Mouse (Mus musculus) right cerebral cortex, postnatal 10 days (tissue): Measurements from ENCODE around the gene Igf1r.

Experiments used
- DNase-seq, 2 experiments: peaks; one replicate each; pipeline ENCODE4 v3.0.0; 2021; ENCODE audit warnings: low spot score in 2 of 2

Igf1r gene

DNA sequence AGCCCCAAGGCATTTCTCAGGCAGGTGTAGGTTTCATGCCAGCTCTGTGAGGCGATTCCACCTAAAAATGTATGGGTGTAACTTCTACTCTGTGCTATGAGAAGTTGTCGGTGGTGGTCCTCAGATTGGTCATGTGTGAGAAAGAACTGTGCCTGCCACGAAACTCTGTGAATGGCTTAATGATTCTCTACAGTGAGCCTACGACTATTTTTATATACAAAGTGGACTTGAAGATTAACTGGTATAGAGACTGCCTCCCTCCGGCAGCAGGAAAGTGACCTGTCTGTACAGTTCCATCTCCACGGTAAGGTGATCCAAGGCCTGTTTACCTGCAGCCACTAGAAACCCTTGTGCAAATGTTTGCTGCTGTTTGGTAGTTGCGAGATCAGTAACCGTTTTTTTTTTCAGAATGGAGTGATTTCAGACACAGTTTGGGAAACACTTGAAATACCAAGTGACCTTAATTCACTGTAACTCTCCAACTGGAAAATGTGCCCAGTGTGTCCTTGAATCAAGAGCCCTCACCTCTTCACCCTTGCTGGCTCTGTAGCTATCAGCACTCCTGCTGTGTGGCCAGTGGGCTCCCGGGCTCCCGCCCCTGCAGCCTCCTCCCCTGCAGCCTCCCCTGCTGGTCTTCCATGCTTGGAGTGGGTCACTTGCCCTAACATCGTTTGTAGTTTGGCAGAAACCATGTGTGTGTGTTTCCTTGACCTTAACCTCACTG, 127.7 kb downstream of the Igf1r start:
- DNase-seq, result no peak

DNA sequence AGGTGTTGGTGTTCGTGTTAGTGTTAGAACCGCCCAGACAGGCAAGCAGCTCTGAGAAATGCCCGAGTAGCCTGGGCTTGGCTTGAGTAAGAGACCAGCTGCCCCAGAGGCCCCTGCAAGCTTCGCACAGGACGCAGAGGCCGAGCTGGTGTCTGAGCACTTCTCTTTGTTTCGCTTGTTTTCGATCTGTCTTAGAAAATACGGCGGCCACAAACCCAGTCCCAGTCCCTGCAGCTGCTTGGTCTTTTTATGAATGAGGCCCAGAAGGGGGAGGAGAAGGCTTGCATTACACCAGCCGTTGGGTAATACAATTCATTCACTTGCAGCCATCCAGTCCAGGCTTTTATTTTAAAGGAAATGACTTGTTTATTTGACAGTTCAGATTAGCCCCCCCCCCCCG, 132.7 kb downstream of the Igf1r start:
- DNase-seq, result peak; percentile 72 to 79

DNA sequence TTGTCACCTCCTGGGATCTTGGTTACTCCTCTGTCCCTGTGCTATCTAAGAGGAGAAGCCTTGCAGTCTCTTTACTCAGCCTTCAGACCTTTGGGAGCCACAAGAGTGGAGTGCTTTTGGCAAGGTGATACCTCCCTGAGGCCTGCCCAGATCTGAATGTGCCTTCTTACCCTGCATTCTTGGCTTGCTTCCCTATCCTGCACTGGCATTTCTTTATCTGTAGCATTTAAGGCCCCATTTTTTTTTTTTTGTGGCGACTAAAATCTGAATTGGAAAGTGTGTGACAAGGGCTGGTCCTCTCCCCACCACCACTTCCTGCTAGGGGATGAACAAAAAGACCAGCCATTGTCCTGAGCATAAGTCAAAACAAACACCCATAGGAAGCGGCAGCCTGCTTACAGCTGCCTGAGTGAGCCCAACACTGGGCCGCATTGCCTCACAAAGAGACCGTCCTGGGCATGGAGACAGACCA, 133.3 kb downstream of the Igf1r start:
- no peak for DNase-seq

DNA sequence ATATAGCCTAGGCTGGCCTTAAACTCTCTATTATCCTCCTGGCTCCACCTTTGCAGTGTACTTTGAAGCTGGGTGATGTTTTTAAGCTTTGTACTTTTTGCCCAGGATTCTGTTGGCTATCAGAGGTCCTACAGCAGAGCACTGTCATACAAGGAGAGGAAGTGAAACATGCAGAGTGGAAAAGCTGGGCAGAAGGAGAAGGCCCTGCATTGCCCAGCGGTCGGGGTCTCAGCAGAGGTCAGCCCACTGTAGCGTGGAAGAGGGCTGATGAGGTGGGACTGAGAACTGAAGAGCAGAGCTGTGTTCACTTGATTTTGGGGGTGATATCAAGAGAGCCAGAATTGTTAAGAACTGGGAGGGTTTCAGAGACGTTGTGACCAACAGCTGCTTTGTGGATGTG, 134.9 kb downstream of the Igf1r start:
- no peak for DNase-seq

DNA sequence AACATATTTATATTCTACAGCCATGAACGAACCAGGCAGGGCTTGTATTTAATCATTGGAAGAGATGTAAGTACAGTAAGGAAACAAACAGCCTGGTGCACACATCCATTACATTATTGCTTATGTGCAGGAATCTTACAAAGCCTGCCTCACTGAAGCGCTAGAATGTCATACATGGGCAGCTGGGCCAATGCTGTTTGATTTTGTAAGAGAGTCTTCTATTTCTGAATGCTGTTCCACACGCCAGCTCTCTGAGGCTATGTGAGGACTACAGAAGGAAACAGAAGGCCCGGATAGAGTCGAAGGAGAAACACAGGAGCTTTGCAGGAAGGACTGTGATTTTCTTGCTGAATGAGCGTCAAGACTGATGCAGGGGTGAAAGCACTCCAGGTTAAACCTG, 136.2 kb downstream of the Igf1r start:
- peak; percentile 79 to 89 for DNase-seq

DNA sequence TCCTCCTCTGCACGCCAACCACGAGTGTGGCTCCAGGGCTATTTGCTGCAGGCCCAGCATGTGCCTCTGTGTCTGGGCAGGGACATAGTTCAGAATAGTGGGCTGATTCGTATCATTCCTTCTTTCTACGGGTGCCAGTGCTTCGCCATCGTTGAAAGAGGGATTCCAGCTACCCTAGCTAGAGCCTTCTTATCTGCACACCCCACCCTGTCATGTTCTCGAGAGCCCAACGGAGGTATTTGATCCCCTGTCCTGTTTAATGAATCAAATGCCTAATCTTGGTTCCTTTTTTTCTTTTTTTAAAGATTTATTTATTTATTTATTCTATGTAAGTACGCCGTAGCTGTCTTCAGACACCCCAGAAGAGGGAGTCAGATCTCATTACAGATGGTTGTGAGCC, 137.1 kb downstream of the Igf1r start:
- DNase-seq, result no peak

DNA sequence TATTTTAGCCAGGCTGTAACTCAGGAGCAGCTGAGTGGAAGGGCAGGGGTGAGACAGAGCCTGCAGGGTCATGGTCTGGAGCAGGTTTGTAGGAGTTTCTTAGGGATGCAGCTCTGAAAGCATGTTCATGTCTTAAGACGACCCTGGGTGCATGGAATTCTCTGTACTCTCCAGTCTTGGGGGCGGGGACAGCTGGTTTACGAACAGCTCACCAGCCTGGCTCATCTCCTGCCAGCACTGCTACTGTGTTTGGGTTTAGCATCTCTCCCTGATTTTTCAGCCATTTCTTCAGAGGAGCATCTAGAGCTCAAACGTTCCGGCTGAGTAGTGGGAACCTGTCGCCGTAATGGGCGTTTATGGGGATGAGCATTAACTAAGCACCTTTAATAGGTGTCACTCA, 137.9 kb downstream of the Igf1r start:
- DNase-seq, result peak; percentile 60 to 74

DNA sequence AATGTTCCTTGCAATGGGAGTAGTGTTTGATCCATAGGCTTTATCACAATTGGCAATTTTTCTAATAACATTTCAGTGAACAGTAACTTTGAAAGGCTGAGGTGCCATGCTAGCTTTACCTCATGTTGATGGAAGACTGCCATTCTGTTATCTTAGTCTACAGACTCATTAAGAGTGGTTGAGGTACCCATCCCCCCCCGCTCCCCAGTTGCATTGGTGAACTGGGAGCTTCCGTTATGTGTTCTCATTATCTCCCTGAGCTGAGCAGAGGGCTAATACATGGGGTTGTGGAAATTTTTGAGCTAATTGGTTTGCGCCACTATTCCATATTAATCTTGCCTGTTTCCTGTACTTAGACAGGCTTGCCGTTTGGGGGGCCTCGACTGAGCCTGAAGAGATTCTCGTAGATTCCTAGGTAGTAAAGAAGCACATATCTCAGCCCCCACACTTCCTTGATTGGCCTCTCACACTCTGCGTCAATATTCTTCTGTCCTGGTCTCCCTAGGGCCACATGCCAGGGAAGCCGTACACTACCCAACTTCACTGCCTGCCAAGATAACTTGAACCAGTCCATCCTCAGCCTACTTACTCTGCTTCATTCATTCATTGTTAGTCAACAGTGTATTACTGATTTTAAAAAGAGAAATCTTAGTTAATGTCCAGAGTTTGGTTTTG, 139.8 kb downstream of the Igf1r start:
- DNase-seq, result no peak

DNA sequence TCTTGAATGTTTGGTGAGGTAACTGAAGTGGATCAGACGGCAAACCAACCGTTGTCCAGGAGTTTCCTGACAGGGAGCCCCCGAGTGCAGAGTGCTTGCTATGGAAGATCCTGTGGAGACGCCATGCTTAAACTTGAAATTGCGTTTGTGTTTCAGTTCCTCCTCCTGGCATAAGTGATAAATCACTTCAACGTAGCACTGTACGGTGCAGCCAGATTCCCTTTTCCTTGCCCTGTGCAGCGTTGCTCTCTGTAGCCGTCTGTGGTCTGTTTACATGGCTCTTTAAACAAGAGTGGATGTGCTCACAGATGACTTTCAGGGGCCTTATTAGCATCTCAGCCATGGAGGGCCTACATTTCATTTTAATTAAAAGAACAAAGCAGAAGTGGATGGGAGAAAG, 141.2 kb downstream of the Igf1r start:
- DNase-seq, result no peak

DNA sequence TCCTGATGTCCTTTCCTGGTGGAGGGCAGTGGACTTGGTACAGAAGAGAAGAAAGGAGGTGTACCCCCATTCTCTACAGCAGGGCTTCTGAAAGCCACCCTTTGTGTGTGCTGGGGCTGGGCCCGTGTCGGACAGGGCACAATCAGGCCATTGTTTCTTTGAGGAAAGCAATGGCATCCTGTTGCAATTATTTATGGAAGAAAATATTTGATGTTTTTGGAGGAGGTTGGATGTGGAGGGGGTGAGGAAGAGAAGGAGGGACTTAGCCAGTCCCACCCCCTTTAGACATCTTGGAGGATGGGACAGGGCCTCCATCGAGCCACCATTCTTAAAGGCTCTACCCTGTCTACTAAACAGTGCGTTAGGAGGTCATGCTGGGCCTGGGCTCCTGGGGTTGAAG, 142.9 kb downstream of the Igf1r start:
- DNase-seq, result no peak

DNA sequence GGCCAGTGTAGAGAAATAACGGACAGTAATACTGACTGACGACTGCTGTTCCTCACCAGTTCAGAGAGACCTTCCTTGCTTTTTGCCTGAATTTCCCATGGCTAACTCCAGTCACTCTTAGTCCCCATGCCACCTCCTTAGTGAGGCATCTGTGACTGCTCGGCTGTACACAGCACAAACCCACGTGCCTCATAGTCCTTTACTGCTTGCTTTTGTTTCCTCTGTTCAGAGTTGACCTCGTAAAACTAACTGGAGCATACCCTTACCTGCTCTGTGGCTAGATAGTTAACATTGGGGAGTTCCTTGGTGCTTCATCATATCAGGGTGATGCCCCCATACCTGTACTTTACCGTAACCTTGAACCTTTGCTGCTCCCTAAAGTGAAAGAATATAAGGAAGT, 143.8 kb downstream of the Igf1r start:
- no peak for DNase-seq

DNA sequence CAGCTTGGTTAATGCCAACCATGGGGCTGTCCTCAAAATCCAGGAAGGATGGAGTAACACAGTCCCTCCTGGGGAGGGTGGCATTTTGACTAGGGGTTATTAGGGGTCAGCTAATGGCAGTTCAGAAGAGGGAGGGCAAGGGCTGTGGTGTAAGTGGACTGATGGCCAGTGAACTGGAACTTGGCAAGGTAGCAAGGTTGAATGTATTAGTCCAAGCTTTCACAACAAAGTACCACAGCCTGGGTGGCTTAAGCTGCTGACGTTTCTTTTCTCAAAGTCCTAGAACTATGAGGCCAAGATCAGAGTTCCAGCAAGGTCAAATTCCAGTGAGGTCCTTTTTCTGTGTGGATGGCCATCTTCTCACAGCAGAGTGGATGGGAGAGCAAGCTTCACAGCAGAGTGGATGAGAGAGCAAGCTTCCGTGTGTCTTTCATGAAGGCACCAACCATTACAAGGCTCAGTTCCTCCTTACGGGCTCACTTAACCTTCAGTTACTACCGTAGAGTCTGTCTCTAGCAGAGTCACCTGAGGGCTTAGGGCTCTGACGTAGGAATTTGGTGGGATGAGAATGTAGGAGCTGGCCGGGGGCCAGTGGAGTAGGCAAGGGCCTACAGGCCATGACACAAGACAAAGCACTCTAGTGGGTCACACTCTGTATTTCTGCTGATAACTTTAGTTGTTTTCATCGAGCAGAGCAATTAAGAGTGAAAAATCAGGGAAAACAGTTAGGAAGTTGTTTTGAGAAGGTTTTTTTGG, 144.6 kb downstream of the Igf1r start:
- DNase-seq, result no peak

DNA sequence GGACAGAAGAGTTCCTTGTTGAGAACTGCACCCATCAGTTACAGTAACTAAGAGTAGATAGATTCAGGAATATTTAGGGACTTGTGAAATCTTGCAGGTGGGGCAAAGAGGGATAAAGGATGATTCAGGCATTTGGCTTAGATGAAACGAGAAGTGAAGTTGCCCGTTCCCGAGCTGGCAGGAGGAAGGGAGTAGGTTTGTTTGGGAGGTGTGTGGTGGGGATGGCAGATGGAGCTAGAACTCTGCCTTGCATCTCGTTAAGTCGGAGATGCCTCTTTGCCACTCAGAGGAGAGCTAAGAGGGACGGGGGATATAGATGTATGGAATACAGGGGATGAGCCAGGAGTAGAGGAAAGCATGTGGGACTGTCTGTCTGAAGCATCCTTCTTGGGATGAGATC, 145.5 kb downstream of the Igf1r start:
- peak; percentile 48 to 63 for DNase-seq

DNA sequence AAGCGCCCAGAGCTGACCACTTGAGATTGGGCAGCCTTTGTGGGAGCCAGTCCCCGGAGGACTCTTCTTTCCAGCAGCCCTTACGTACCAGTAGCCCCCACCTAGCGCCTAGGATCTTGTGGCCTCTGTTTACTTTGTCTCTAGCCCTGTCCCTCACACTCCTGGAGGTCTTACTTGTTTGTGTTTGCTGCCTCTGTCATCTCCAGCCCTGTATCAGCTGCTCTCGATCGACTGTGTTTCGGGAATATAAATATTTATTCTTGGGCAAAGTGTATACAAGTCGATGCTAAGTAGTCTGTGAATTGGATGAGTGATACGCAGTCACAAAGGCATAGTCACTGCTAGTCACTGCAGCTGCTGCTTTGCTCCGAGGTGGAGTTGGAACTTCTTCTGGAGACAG, 147.8 kb downstream of the Igf1r start:
- no peak for DNase-seq

DNA sequence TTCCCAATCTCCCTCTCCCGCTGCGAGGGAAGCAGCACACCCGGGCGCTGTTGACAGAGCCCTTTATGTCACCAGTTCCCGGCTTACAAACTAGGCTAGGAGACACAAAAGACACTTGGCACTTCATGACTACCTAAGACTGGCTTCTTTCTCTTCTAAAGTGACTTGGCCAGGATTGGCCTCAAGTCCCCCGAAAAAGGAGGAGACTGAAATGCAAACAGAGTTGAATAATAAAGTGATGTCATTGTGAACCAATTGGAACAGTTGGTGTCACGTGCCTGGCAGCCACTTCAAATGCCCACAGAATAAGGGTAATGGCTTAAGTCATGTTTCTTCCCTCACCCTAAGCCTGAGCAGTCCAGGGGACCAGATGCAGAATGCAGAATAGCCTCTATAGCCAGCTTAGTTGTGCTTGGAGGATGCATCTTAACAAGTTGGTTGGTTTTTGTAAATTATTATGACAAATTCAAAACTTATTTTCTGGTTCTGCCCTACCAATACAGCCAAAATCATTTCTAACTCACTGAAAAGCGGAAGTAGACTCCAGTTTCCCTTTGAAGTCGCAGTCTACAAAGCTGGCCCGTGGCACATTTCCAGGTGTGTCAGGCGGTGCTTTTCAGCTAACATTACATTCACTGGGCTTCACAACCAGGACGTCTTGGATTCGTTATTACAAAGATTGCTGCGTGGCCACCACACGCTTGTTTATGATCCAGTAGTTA, 150.0 kb downstream of the Igf1r start:
- peak; percentile 76 to 85 for DNase-seq

DNA sequence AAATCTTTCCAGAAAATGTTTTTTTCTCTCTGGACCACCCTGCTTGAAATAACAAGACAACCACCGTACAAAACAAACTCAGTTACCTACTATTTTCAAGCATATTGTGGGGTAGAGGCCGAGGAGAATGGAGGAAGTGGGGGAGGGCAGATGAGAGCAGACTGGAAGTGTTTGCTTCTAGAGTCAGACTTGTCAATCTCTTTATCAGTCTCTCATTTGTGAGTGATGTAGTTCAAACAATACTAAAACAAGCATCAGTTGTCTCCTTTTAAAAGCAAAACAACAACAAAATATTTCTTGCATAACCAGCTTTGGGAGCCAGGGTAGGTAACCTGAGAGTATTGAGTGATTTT, 150.5 kb downstream of the Igf1r start:
- DNase-seq, result no peak

DNA sequence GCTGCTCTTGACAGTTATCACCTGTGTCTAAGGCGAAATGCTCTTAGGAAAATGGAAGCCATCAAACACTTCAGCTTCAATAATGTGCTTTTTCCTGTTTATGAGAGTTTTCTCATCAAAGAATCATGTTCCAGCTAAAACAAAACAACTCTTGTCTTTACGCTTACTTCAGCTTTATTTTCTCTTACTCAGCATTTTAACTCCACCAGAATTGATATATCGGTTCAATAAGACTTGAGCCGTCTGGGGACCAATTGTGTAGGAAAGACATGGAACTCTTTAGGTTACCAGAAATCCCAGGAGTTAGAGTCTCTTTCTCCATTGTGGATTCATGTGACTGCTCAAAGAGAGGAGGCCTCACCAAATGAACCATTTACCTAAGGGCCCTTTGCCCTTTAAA, 158.9 kb downstream of the Igf1r start:
- no peak for DNase-seq

DNA sequence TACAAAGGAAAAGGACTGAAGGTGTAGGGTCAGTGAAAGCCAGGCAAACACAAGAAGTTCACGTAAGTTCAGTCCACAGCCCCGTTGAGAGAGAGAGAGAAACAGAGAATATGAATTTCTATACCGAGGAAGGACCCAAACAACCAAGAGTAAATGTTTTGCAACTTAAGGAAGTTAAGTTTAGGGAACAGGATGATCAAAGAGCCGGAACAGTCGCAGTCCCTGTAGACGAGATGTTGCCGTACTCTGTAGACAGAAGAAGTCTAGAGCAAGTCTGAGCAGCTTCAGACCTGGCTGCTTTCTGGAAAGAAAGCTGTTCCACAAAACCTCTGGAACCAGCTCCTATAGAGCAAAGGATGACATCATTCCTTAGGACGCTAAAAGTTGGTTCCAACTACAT, 160.0 kb downstream of the Igf1r start:
- DNase-seq, result no peak

DNA sequence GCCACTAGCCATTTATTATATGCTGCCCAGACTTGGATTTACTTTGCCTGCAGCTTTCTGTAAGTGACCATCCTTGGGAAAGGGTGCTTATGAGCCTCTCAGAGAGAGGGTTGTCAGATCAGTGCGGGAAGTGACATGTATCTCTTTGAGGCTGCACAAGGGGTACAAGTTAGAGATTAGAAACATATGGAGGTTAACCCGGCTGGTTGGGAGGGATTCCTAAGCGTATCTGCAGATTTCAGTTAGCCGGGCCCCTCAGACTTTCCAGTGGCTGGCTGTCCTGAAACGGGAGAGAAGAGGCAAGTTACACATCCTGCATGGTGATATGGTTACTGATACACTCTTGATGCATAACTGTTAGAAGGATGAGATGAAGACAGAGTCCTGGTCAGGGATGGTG, 161.7 kb downstream of the Igf1r start:
- DNase-seq, result no peak

DNA sequence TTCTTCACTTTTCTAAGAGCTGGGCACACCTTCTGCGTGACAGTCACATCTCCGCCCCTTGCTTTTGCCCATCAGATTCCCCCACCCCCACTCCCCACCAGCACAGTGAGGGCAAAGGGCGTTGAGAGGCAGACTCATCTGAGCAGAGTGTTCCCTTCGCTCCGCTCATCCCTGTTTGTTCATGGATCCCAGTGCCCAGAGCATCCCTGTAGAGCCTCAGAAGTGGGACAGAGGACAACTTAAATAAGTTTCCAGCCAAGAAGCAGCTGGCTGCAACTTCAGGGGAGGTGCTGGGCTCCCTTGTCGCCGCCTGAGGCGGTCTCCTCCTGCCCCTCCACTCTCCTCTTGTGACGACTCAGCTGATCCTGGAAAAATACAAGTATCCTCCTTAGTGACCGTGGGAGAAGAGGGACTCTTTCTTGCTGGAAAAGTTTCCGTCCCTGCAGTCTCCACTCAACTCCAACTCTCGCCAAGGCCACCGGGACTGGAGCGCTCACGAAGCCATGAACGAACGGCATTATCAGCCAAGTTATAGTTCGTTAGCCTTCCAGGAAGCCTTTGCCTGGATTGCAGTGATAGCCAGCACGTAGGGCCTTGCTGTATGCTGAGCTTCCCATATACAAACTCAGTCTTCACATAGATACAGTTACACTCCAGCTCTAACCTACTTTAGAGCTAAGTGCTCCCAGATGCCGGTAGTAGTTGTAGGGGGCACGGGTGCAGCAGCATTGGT, 162.5 kb downstream of the Igf1r start:
- DNase-seq, result no peak

DNA sequence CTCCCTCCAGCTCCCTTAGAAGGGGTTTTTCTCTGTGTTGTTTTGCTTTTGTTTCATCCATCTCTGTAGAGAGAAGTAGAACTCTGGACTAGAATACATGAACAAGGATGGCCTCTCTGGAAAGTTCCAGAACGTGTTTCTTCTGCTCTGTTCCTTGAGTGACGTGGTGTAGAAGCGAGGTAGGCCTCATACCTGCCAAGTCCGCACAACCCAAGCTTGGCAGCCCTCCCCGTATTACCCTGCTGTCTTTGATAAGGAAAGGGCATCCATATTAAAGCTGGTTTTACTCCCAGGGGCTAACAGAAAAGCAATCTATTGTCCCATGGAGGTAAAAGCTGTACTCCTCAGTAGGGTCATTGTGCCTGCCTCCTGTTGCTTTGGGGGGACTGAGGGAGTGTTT, 164.9 kb downstream of the Igf1r start:
- DNase-seq, result no peak

DNA sequence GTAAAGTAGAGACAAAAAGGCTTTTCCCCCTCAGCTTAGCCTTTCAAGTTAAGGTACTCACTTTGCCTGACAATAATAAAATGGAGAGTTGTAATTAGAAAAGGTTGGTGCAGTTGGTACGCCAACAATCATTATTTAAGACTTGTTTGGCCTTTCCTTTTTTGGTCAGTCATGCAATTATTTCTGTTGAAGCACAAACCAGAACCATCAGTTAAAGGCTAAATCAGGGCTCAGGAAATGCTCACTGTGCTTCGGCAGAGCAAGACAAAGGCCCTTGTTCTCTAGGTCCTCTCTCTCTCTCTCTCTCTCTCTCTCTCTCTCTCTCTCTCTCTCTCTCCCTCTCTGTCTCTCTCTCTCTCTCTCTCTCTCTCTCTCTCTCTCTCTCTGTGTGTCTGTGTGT, 165.4 kb downstream of the Igf1r start:
- DNase-seq, result no peak
